Mouse (Mus musculus): ENCODE results near the gene Gramd2.
"Not testable (repeated sequence)": the region's sequence is repeated elsewhere in the genome, so short reads cannot be mapped to it uniquely, and the experiment has no call there.

The Gramd2 gene

GRCm38 (mm10) chr9:59721144-59721543 is 41.2 kb downstream of the Gramd2 start:
- no peak for DNase-seq (ENCODE audit: low read depth, low spot score)

DNA sequence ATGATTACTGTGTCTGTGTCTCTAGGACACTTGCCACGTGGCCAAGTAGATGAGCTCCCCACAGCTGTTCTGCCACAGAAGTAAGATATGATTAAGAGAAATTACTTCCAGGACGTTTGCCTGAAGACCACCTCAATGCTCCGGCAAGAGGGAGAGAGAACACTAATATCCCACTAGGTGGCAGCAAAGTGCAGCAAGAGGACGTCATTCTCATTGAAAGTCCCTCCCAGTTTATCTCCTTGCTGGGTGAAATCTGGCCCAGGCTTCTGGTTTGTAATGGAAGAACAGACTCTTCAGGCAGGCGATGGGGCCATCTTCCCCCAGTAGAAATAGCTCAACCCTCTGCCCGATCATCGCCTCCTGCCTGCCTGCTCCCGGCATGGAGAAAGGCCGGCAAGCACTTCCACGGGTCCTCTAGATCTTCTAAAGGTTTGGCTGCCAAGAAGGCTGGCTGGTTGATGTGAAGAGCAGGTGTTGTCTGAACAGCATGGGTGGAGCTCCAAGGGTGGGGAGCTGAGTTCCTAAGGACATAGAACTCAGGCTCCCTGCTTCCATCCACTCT is 43.2 kb downstream of the Gramd2 start:
- DNase-seq (ENCODE audit: low read depth, low spot score): peak; percentile 69

- no peak for DNase-seq (ENCODE audit: low read depth, low spot score)
Measured at GRCm38 (mm10) chr9:59723791-59724442, 44.0 kb downstream of the Gramd2 start.

GRCm38 (mm10) chr9:59725515-59725914 is 45.6 kb downstream of the Gramd2 start:
- no peak for DNase-seq (ENCODE audit: low read depth, low spot score)

- DNase-seq (ENCODE audit: low read depth, low spot score): no peak
Measured at GRCm38 (mm10) chr9:59727569-59728286, 47.8 kb downstream of the Gramd2 start.

DNA sequence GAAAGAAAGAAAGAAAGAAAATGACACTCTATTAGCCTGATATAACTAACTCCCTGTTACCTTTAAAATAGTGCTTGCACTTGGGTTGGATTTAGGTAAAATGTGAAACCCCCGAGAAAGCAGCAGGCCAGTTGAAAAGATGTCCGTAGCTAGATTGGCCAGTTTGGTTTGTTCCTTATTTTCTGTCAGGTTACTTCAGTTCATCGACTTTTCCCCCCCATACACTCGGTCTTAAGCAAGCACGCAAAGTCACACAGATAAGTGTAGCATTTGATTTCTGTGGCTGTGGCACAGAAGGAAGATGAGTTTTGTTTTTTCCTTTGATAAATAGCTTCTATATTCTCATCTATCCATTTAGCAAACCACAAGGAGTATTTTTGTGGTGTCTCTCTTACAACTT is 51.2 kb downstream of the Gramd2 start:
- DNase-seq (ENCODE audit: low read depth, low spot score): no peak

GRCm38 (mm10) chr9:59733075-59733474 is 53.1 kb downstream of the Gramd2 start:
- DNase-seq (ENCODE audit: low read depth, low spot score): no peak

DNA sequence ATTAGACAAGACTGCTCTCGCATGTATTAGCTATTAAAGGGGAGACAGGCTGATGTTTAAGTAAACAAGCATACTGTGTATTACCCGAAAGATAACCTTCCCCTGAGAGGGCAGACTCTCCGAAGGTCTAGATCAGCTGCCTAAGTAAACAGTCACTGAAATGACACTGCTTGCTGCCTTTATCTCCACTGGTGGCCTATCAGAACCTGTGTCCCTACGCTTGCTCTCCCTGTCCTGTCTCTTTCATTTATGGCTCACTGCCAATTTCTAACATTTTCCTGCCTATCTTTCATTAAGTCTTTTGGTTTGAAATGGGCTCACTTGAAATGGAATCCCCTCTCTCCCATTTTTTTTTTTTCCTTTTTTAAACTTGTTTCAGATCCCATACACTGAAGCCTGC is 55.5 kb downstream of the Gramd2 start:
- no peak for DNase-seq (ENCODE audit: low read depth, low spot score)

DNA sequence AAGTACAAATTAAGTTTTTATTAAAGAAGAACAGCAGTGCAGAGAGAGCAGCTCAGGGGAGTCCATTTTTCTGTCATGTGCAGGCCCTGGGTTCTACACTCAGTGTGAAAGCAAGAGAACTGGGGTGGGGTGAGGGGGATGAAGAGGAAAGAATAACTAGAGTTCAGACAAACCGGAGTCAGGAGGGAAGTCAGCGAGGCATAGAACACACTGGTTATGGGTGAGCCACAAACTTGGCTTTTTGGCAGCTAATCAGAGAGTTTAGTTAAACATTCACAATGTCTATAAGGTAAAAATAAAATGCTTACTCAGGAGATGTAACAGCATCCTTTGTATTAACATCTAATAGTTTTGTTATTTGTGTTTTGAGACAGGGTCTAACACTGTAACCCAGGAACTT is 60.6 kb downstream of the Gramd2 start:
- no peak for DNase-seq (ENCODE audit: low read depth, low spot score)

GRCm38 (mm10) chr9:59743903-59744302 is 64.0 kb downstream of the Gramd2 start:
- no peak for DNase-seq (ENCODE audit: low read depth, low spot score)

GRCm38 (mm10) chr9:59748387-59748786 is 68.4 kb downstream of the Gramd2 start:
- no peak for DNase-seq (ENCODE audit: low read depth, low spot score)

- no peak for DNase-seq (ENCODE audit: low read depth, low spot score)
Measured at GRCm38 (mm10) chr9:59748969-59749368, 69.0 kb downstream of the Gramd2 start.

DNA sequence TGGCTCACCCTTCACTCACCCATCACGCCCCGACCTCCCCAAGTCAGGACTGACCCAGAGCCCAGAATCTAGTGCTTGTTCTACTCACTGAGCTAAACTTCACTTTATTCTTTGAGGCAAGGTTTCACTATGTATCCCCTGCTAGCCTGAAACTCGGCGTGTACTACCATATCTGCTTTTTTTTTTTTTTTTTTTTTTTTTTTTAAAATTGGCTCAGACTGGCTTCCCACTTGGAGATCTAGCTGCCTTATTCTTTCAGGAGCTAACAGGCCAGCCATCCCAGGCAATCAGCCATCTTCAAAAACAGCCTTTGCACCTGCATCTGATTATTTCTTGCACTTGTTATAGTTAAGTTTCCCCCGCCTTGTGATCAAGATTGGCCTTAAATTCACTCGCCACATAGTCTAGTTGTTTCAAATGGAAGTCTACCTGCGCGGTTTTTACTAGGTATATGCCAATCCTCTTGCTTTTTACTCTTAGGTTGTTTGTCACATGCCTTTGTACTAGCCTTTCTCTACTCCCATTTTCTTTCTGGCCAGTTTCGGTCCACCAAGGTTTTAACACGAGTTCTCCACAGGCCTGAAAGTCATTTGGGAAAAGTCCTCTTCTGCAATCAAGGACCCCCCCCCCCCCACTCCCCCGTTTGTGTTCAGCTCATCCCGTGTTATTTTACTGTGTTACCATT is 69.8 kb downstream of the Gramd2 start:
- no peak for DNase-seq (ENCODE audit: low read depth, low spot score)

- peak; percentile 95 for DNase-seq (ENCODE audit: low read depth, low spot score)
Measured at GRCm38 (mm10) chr9:59750267-59751065, 70.5 kb downstream of the Gramd2 start, which contains the start of the genes Senp8 and Myo9a. TSS of gene Senp8 (minus strand) at chr9:59750710. TSS of gene Myo9a (plus strand) at chr9:59750896.

GRCm38 (mm10) chr9:59751066-59751581 is 71.2 kb downstream of the Gramd2 start:
- peak; percentile 40 for DNase-seq (ENCODE audit: low read depth, low spot score)

DNA sequence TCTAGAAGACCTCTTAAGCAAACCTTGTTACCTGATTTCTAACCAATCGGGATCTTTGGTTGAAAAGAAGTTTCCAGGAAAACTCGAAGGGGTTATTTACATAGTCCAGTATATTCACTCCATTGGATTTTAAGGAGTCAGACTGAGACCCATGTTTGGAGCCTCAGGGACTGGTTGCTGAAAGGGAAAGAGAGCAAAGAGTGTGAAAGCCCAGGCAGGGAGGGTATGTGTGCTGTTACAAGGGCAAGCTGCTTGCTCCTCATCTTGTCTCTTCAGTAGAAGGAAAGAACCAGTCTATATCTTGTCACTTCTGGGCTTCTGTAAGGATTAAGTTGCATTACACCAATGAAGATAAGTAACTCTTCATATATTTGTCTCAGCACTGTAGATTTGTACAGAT is 72.0 kb downstream of the Gramd2 start:
- no peak for DNase-seq (ENCODE audit: low read depth, low spot score)

DNA sequence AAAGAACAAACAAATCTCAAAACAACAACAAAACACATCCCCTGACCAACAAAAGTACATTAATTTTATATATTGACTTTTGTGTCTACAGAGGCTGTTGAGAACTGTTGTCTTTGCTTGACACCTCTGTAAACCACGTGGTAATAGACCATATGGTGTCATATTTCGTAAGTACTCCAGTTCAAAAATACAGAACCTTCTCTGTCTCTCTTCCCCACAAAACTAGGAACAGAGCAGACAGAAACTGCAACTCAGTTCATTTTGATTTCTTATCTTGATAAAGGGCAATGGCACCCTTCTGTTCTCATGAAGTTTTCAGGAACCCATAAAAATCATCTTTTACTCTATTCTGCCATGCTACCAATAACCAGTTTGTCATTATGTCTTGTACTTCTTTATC is 75.3 kb downstream of the Gramd2 start:
- no peak for DNase-seq (ENCODE audit: low read depth, low spot score)

DNA sequence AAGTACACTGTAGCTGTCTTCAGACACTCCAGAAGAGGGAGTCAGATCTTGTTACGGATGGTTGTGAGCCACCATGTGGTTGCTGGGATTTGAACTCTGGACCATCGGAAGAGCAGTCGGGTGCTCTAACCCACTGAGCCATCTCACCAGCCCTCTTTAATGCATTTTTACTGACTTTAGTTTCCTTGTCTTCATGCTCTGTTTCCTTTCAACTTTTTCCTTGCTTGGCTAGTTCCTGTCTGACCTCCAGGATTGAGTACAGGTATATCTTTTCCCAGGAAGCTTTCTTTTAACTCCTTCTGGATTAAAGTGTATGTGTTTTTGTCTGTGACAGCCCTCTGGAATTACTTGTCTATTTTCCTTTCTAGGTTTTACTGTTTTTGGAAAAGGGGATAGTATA is 77.1 kb downstream of the Gramd2 start:
- DNase-seq (ENCODE audit: low read depth, low spot score): not testable (repeated sequence)

GRCm38 (mm10) chr9:59760515-59760914 is 80.6 kb downstream of the Gramd2 start:
- DNase-seq (ENCODE audit: low read depth, low spot score): no peak

DNA sequence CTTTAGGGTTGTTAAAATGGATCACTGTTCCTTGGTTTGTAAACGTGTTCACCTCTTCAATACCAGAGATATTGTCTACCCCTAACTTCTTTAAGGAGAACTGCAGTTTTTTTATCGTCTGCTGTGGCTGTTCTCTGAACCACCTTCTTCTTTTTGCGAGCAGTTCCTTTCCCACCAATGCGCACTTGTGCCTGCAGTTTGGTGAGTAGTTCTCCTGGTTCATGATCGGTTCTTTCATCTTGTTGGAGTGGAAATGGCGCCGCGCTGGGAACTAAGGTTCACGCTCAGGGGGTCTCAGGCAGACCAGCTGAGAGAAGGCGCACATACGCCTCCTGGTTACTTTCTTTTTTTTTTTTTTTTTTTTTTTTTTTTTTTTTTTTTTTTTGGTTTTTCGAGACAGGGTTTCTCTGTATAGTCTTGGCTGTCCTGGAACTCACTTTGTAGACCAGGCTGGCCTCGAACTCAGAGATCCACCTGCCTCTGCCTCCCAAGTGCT is 87.1 kb downstream of the Gramd2 start:
- not testable (repeated sequence) for DNase-seq (ENCODE audit: low read depth, low spot score)
